Mouse (Mus musculus): ENCODE measurements around the gene Ppp5c.

Gene Ppp5c

GRCm38 (mm10) chr7:16978173-16978572 is 49.6 kb downstream of the Ppp5c start:
- DNase-seq = no peak

- DNase-seq = no peak
These were observed 51.4 kb downstream of the Ppp5c start for GRCm38 (mm10) chr7:16976298-16976697.

GRCm38 (mm10) chr7:16974018-16974417 is 53.7 kb downstream of the Ppp5c start:
- no peak for DNase-seq

GRCm38 (mm10) chr7:16971160-16971559 is 56.6 kb downstream of the Ppp5c start:
- no peak for DNase-seq

GRCm38 (mm10) chr7:16968414-16968813 is 59.3 kb downstream of the Ppp5c start:
- DNase-seq = no peak

GRCm38 (mm10) chr7:16961678-16962077 is 66.0 kb downstream of the Ppp5c start:
- DNase-seq = no peak

GRCm38 (mm10) chr7:16959539-16960187 is 68.1 kb downstream of the Ppp5c start, which contains the start of gene Pnmal1:
Pnmal1 (plus strand) TSS chr7:16959679.
- peak; percentile 91 for DNase-seq

GRCm38 (mm10) chr7:16956410-16957265 is 71.1 kb downstream of the Ppp5c start:
- no peak for DNase-seq

- no peak for DNase-seq
These were observed 72.0 kb downstream of the Ppp5c start for GRCm38 (mm10) chr7:16955712-16956111.
